Mouse (Mus musculus) C3H10T1/2 (cell line): ENCODE results near the gene Zfp579. TPM values are rescaled to one million over a fixed set of nuclear protein-coding genes. Genes with fewer than 3 reads are reported as not detected.

Source experiments
- polyA plus RNA-seq, 2 experiments: library from polyadenylated mRNA; unstranded; fragments of >200 nt; fragmentation: generic; extraction: Trizol; gene quantifications; one replicate each; pipeline ENCODE4 v1.2.1; 2012; ENCODE audit warnings: missing spikeins in 2 of 2

Gene Zfp579
- 10 to 100 TPM in 1 of 2 experiments, 1 to 10 TPM in 1; 7.9 to 20.1 TPM for polyA plus RNA-seq

GRCm38 (mm10) chr7:4996003-4996895, at the start of gene Zfp579:
Gene Zfp579 (minus strand): TSS chr7:4996158.

DNA sequence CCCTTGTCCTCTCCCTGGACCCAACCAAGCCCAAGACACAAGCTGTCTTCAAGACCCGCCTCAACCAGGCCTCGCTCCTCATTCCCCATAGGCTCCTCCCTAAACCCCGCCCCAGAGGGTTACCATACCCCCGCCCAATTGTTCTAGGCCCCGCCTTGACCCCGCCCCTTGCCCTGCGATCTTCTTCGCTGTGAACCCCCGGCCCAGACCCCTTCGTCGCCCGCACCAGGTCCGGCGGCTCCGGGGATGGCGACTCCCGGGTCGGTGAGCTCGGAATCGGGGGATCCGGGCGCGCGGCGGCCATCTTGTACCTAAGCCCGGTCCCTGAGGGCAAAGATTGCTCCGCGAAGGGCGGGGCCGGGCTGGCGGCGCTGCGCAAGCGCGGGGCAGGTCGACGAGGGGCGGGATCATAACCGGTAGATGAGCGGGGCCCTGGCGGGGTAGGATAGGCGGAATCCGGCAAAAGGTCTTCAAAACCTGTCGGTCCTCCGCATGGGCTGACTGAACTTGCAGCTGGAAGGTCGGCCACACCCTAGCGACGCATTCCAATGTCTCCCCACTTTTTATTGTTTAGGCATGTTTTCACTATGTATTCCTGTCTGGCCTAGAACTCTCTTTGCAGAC, 42.3 kb upstream of the Zfp579 start, which contains the start of gene Zfp784:
Gene Zfp784 (minus strand): TSS at position 338 of the 624 bp plus-strand sequence.

GRCm38 (mm10) chr7:5033818-5034217, 37.9 kb upstream of the Zfp579 start, which contains the start of gene 4632433K11Rik:
Gene 4632433K11Rik (plus strand): TSS chr7:5034118.

GRCm38 (mm10) chr7:5020000-5020681, 24.2 kb upstream of the Zfp579 start, which contains the start of the genes Zfp865 and Ccdc106:
Gene Zfp865 (plus strand): TSS chr7:5020376.
Gene Ccdc106 (plus strand): TSS chr7:5020553.

DNA sequence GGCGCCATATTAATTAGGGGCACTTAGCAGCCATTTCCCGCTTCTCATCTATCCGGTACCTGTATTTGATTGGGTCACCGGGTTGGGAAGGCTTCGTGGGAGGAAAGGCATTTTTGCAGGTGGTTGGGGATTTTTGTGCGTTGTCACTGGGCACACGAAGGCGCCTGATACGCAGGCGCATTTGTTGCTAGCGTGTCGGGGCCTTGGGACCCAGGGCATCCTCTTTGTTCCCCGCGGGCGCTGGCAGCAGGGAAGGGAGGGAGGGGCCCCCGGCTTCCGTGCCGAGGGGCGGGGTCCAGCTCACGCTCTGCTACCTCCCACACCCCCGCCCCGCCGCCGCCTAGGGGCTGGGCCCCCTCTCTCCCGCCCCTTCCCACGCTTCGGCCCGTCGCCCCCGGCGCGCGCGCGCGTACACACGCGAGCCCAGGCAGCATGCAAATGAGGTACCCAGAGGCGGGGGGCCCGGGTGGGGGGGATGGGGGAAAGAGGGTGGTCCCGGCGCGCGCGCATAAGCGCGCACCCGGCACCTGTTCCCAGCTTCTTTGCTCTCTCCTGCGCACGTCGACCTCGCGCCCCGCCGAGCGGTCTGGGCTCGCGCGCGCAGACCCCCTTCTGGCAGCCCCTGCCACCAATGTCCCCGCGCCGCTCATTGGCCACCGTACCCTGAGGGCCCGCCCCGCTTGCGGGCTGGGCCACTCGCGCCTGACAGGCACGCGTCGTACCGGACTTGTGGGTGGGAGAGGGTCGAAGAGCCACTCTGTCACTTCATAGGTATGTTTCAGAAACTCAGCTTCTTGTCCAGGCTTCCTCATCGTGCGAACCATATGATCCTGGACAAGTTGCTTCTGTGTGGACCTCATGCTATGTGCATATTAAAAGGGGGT, 19.4 kb upstream of the Zfp579 start, which contains the start of gene Gm44973:
Gene Gm44973 (plus strand): TSS at position 379 of the 884 bp plus-strand sequence.

DNA sequence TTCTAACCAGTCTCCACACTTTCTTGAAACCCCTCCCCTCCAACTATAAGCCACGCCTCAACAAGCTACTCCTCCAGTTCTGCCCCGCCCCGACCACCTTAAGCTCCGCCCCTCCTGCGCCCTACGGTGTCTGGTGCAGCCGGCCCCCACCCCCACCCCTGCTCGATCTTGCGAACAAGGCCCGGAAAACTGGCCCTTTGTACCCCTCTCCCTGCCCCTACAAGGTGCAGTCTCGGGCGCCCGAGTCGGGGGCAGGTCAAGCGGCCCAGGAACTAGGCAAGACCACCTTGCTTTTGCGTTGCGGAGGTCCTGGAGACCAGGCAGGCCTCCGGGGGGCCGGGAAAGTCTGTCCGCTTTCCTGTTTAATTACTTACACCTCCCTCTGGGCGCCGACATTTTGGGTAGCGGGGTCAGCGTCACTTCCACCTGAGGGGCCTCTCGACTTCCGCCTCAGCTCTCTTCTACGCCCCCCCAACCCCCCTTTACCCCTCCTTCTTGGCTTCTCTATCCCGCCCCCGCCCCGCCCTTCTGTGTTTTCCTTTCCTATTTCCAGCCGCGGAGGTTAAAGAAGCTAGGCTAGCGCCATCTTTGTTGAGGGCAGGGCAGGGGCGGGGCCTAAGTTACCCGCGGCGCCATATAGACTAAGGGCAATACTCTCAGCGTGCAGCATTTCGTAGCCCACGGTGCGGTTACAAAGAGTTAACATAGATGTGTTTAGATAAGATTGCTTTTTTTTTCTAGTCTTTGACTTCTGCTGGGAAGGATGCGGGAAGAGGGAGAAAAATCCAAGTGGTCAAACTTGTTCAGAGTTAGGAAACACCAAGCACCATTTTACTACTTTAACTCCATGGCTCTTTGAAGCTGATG, 18.5 kb upstream of the Zfp579 start, which contains the start of the genes Zfp524 and Fiz1:
Gene Zfp524 (plus strand): TSS at position 165 of the 867 bp plus-strand sequence.
Gene Fiz1 (minus strand): TSS at position 447 of the 867 bp plus-strand sequence.

DNA sequence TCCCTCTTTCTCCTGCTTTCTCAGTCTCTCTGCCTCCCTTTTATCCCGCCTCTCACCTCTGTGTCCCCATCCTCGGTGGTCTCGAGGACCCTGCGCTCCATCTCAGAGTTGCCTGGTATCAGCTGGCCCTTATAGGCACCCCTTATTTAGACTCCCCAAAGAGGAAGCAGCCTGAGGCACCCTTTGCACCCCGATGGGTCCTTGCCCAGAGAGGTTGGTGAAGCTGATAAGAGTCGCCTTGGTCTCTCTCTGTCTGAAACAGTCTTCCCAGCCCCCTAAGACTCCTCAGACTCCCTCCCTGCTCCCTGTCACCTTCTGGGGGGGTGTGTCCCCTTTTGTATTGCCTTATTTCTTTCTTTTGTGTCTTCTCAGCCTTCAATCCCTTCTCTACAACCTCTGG, 24.9 kb downstream of the Zfp579 start, which contains the start of gene Sbk3:
Gene Sbk3 (minus strand): TSS at position 101 of the 400 bp plus-strand sequence.

DNA sequence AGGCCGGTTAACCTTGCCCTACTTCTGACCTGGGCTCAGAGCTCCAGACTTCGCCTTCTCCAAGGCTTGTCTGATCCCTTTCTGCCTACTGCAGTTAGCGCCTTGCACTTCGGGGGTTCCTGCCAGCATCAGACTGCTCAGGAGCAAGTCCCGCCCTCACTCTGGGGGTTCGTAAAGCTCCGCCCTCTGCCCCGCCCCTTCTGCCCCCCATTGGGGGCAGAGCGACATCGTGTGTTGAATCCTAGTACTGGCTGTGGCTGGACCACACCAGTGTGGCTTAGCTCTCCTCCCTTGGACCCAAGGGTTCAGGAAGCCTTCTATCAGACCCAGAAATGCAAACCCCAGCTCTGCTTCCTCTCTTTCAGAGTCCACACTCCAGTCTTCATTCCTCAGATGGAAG, 31.7 kb downstream of the Zfp579 start, which contains the start of gene Sbk2:
Gene Sbk2 (minus strand): TSS at position 135 of the 400 bp plus-strand sequence.

Other genes with a start within 250 kb of the Zfp579 start
- gene Cox6b2, start 243.1 kb downstream of the Zfp579 start, polyA plus RNA-seq: under 1 TPM; 0.08 to 0.26 TPM
- not detected for gene Fam71e2, start 224.9 kb downstream of the Zfp579 start, polyA plus RNA-seq
- gene Il11, start 213.3 kb downstream of the Zfp579 start, polyA plus RNA-seq: under 1 TPM; 0.66 to 0.91 TPM
- gene Tmem190, start 213.2 kb downstream of the Zfp579 start, polyA plus RNA-seq: 1 to 10 TPM in 1 of 2 experiments, under 1 TPM in 1; 0.61 to 1.1 TPM
- gene Tmem238, start 206.5 kb downstream of the Zfp579 start, polyA plus RNA-seq: 10 to 100 TPM in 1 of 2 experiments, 1 to 10 TPM in 1; 9.5 to 53.2 TPM
- gene Rpl28, start 203.3 kb downstream of the Zfp579 start, polyA plus RNA-seq: over 10,000 TPM in 1 of 2 experiments, 1,000 to 10,000 TPM in 1; 4,560 to 11,128 TPM
- 100 to 1,000 TPM; 315 to 381 TPM for gene Ube2s, start 183.6 kb downstream of the Zfp579 start, polyA plus RNA-seq
- not detected for gene Shisa7, start 151.5 kb downstream of the Zfp579 start, polyA plus RNA-seq
- under 1 TPM; 0.18 to 0.59 TPM for gene Isoc2b, start 125.9 kb downstream of the Zfp579 start, polyA plus RNA-seq
- gene Isoc2a, start 119.0 kb downstream of the Zfp579 start, polyA plus RNA-seq: 1 to 10 TPM; 1.5 to 3.4 TPM
- gene Gm36210, start 89.6 kb downstream of the Zfp579 start, polyA plus RNA-seq: under 1 TPM in 1 of 2 experiments, not detected in 1; 0.19 TPM
- gene Zfp628, start 80.9 kb downstream of the Zfp579 start, polyA plus RNA-seq: 10 to 100 TPM in 1 of 2 experiments, 1 to 10 TPM in 1; 8.1 to 11.7 TPM
- 1 to 10 TPM in 1 of 2 experiments, under 1 TPM in 1; 0.78 to 6.7 TPM for gene Nat14, start 74.1 kb downstream of the Zfp579 start, polyA plus RNA-seq
- 10 to 100 TPM in 1 of 2 experiments, 1 to 10 TPM in 1; 4.7 to 87.9 TPM for gene Ssc5d, start 70.4 kb downstream of the Zfp579 start, polyA plus RNA-seq
- gene Sbk2, start 31.8 kb downstream of the Zfp579 start, polyA plus RNA-seq: under 1 TPM; 0.01 to 0.13 TPM
- gene Sbk3, start 25.0 kb downstream of the Zfp579 start, polyA plus RNA-seq: under 1 TPM; 0.01 to 0.13 TPM
- 10 to 100 TPM; 24.7 to 30.2 TPM for gene Zfp524, start 18.3 kb upstream of the Zfp579 start, polyA plus RNA-seq
- 10 to 100 TPM; 22.6 to 29.6 TPM for gene Fiz1, start 18.5 kb upstream of the Zfp579 start, polyA plus RNA-seq
- under 1 TPM; 0.14 to 0.17 TPM for gene Gm44973, start 19.3 kb upstream of the Zfp579 start, polyA plus RNA-seq
- gene Zfp865, start 24.2 kb upstream of the Zfp579 start, polyA plus RNA-seq: 10 to 100 TPM in 1 of 2 experiments, 1 to 10 TPM in 1; 6.3 to 24.5 TPM
- gene Ccdc106, start 24.4 kb upstream of the Zfp579 start, polyA plus RNA-seq: under 1 TPM; 0.12 to 0.55 TPM
- gene 4632433K11Rik, start 38.0 kb upstream of the Zfp579 start, polyA plus RNA-seq: not detected
- gene Zfp784, start 42.3 kb upstream of the Zfp579 start, polyA plus RNA-seq: 1 to 10 TPM; 1.7 to 8.9 TPM
- gene Zfp580, start 55.4 kb upstream of the Zfp579 start, polyA plus RNA-seq: 10 to 100 TPM; 26.8 to 46.2 TPM
- gene U2af2, start 66.0 kb upstream of the Zfp579 start, polyA plus RNA-seq: 100 to 1,000 TPM; 166 to 202 TPM
- 100 to 1,000 TPM; 130 to 144 TPM for gene Epn1, start 84.1 kb upstream of the Zfp579 start, polyA plus RNA-seq
- gene Rfpl4, start 120.8 kb upstream of the Zfp579 start, polyA plus RNA-seq: under 1 TPM in 1 of 2 experiments, not detected in 1; 0.06 TPM
- gene Rasl2-9, start 129.8 kb upstream of the Zfp579 start, polyA plus RNA-seq: under 1 TPM in 1 of 2 experiments, not detected in 1; 0.05 TPM
- not detected for gene Vmn1r55, start 153.5 kb upstream of the Zfp579 start, polyA plus RNA-seq
- gene Vmn1r56, start 200.6 kb upstream of the Zfp579 start, polyA plus RNA-seq: not detected
- not detected for gene Vmn1r57, start 222.3 kb upstream of the Zfp579 start, polyA plus RNA-seq